Mouse (Mus musculus): ENCODE measurements around the gene Gfra4. TPM values are rescaled to one million over a fixed set of nuclear protein-coding genes. Genes with fewer than 3 reads are reported as not detected.

The Gfra4 gene
- polyA plus RNA-seq, 1 experiment from 2014 or later: 10.9 TPM

DNA sequence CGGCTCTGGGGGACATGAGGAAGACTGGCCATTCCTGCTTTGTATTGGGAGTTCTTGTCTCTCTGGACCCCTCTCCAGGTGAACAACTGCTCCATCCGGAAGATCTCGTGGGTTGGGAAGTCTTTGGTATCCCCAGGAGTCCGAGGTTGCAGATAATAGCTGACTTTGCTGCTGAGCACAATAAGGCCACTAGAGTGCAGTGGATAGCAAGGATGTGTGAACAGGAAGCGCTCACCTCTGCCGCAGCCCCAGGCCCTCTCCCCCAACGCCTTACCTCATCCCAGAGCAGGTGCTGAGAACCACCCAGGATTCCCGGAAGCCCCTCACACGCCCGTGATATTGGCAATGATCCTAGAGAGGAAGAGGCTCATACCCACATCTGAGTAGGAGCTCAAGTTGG, 13.3 kb upstream of the Gfra4 start:
- Histone ChIP-seq H3K4me3 (ENCODE audit: low read depth, low read length) (no peak overlapping the region), H3K9ac (ENCODE audit: low read length) (no peak overlapping the region), H3K4me1 (ENCODE audit: control insufficient read depth, insufficient read depth, low read length) (peaks cover 21% of the 10 kb centered on the region), H3K36me3 (ENCODE audit: control insufficient read depth, insufficient read depth, low read length) (no peaks in the 10 kb centered on the region), H3K27me3 (ENCODE audit: control insufficient read depth, insufficient read depth, low read length) (peaks cover 44% of the 10 kb centered on the region), H3K27ac (replicated peaks; ENCODE audit: low read depth, low read length) (no peak overlapping the region), H3K9me3 (ENCODE audit: control insufficient read depth, low read length) (no peaks in the 10 kb centered on the region), H3K4me2 (ENCODE audit: low read depth, severe bottlenecking) (no peak overlapping the region; the same call in 1 of the 2 replicates)
- under 1% methylated on average over 10 of the region's 10 CpGs for WGBS
- no peak for ATAC-seq (ENCODE audit: insufficient number of reproducible peaks, low FRiP score, low TSS enrichment, low read depth)
- DNase-seq (ENCODE audit: low spot score): peak; percentile 69

DNA sequence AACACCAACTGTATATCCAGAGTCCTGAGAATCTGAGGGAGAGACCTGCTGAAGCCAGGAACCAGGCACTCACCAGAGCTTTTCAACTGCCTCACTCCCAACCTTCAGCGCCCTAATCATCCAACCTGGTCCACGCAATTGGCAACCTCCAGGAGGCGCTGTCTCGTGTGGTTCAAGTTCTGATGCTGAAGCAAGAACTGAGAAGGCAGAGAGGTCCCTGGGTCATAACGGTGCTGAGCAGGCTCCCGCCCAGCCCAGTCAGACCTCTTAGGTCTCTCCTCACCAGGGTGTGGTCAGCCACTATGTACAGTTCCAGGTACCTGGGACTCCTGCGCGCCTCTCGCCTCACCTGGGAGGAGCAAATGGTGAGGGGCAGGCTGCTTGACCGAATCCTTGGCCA, 12.7 kb upstream of the Gfra4 start:
- Histone ChIP-seq H3K36me3 (ENCODE audit: control insufficient read depth, insufficient read depth, low read length) (no peaks in the 10 kb centered on the region), H3K4me3 (ENCODE audit: low read depth, low read length) (0 out of 2 replicates have a peak overlapping the region, but pooled peaks have one; percentile 8), H3K9ac (ENCODE audit: low read length) (no peak overlapping the region), H3K9me3 (ENCODE audit: control insufficient read depth, low read length) (no peaks in the 10 kb centered on the region), H3K4me2 (ENCODE audit: low read depth, severe bottlenecking) (peak overlapping the region; percentile 7; the same call in 1 of the 2 replicates), H3K4me1 (ENCODE audit: control insufficient read depth, insufficient read depth, low read length) (peaks cover 20% of the 10 kb centered on the region), H3K27ac (replicated peaks; ENCODE audit: low read depth, low read length) (no peak overlapping the region), H3K27me3 (ENCODE audit: control insufficient read depth, insufficient read depth, low read length) (peaks cover 44% of the 10 kb centered on the region)
- peak; percentile 88 for DNase-seq (ENCODE audit: low spot score)
- 7% methylated on average over 10 of the region's 10 CpGs for WGBS
- no peak for ATAC-seq (ENCODE audit: insufficient number of reproducible peaks, low FRiP score, low TSS enrichment, low read depth)

DNA sequence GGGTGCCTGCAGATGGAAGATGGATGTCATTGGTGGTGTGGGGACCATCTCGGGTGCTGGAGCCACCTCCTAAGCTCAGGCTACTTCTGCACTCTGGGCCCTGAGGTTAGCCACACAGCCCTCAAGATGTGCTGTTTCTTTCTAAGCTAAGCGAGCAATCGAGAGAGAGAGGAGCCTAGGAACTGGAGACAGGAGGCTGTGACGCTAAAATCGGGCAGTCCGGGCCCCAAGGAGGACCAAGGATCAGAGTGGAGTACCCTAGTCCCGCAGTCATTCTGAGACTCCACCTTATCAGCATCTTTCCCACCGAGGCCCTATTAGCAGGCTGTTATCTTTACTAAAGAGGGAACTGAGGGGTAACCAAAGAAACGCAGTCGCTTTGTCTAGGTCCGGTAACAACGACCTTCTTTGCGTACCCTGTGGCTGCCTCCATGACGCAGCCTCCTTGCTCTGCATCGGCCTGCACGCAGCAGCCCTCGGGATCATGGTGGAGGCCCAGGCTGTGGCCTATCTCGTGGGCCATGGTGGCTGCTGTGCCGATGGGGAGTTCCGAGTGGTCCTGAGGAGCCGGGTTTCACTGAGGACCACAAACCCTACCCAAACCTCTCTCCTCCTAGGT, 11.9 kb upstream of the Gfra4 start:
- Histone ChIP-seq H3K36me3 (ENCODE audit: control insufficient read depth, insufficient read depth, low read length) (no peaks in the 10 kb centered on the region), H3K4me3 (ENCODE audit: low read depth, low read length) (peak overlapping the region; percentile 33), H3K27ac (replicated peaks; ENCODE audit: low read depth, low read length) (no peak overlapping the region), H3K4me2 (ENCODE audit: low read depth, severe bottlenecking) (peak overlapping the region; percentile 46), H3K9me3 (ENCODE audit: control insufficient read depth, low read length) (no peaks in the 10 kb centered on the region), H3K27me3 (ENCODE audit: control insufficient read depth, insufficient read depth, low read length) (peaks cover 44% of the 10 kb centered on the region), H3K9ac (ENCODE audit: low read length) (peak overlapping the region; percentile 28; the same call in 1 of the 2 replicates), H3K4me1 (ENCODE audit: control insufficient read depth, insufficient read depth, low read length) (peaks cover 14% of the 10 kb centered on the region)
- DNase-seq (ENCODE audit: low spot score) (peak; percentile 45), ATAC-seq (ENCODE audit: insufficient number of reproducible peaks, low FRiP score, low TSS enrichment, low read depth) (no peak)
- WGBS: 3% methylated on average over 21 of the region's 21 CpGs

DNA sequence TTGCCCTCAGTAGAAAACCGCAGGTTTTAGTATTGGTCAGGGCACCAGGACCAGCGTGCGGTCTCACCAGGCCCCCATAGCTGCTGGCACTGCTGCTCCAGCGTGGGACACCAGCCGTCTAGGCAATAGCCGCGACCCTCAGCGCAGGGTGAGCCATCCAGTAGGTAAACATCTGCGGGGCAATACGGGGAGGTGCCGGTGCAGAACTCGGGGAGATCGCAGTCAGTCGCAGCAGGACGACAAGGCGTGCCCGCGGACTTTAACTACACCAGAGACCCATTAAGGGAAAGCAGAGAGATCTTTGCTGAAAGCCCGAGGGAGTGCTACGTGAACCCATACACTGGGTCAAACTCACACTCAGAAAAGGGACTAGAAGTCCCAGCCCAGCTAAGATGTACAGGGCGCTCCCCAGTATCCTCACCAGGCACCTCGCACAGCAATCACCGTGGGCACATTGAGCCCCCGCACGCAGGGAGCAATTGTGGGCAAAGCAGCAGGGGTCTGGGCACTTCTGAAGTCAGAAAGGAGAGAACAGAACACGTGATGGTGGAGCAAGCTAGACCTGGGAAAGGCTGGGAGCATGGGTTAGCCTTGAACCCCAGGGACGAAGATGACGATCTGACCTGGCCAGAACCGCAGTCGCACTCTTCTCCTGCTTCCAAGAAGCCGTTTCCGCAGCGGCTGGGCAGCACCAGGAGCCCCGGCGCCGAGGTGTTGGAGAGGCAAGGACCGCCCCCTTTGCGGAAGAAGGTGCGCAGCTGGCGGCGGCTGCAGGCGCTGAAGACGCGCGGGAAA, 11.2 kb upstream of the Gfra4 start:
- no peak overlapping the region for H3K27ac ChIP-seq (replicated peaks; ENCODE audit: low read depth, low read length)
- DNase-seq (ENCODE audit: low spot score) (peak; percentile 69), ATAC-seq (ENCODE audit: insufficient number of reproducible peaks, low FRiP score, low TSS enrichment, low read depth) (no peak)
- H3K9ac ChIP-seq (ENCODE audit: low read length): peak overlapping the region; percentile 28; the same call in 1 of the 2 replicates
- H3K9me3 ChIP-seq (ENCODE audit: control insufficient read depth, low read length): no peaks in the 10 kb centered on the region
- peaks cover 14% of the 10 kb centered on the region for H3K4me1 ChIP-seq (ENCODE audit: control insufficient read depth, insufficient read depth, low read length)
- peak overlapping the region; percentile 46 for H3K4me2 ChIP-seq (ENCODE audit: low read depth, severe bottlenecking)
- WGBS: under 1% methylated on average over 45 of the region's 45 CpGs
- peak overlapping the region; percentile 33 for H3K4me3 ChIP-seq (ENCODE audit: low read depth, low read length)
- peaks cover 44% of the 10 kb centered on the region for H3K27me3 ChIP-seq (ENCODE audit: control insufficient read depth, insufficient read depth, low read length)
- no peaks in the 10 kb centered on the region for H3K36me3 ChIP-seq (ENCODE audit: control insufficient read depth, insufficient read depth, low read length)

DNA sequence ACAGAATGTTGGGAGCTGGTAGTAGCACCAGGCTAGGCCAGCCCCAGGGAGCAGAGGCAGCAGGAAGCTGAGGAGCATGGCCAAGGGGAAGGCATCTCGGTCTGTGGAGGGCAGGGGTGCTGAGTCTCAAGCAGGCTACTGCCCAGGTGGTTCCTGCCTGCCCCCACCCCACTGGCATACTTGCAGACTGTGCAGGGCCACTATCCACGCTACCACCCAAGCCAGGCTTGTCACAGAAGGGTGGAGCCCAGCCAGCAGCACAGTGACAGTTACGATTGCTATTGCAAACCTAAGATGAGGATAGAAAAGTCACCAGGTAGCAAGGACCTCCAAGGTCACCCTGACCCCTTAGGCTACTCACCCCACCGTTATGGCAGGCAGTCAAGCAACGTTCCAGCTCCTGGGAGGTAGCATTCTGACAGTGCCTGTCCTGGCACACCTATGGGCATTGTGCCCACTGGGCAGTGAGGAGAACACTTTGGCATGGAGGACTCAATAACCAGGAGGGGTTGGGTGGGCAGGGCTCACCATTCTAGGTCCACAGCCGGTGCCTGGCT, 10.1 kb upstream of the Gfra4 start:
- 68% methylated on average over 6 of the region's 6 CpGs for WGBS
- H3K4me2 ChIP-seq (ENCODE audit: low read depth, severe bottlenecking): no peak overlapping the region
- no peaks in the 10 kb centered on the region for H3K9me3 ChIP-seq (ENCODE audit: control insufficient read depth, low read length)
- no peaks in the 10 kb centered on the region for H3K36me3 ChIP-seq (ENCODE audit: control insufficient read depth, insufficient read depth, low read length)
- H3K27ac ChIP-seq (replicated peaks; ENCODE audit: low read depth, low read length): no peak overlapping the region
- DNase-seq (ENCODE audit: low spot score) (no peak), ATAC-seq (ENCODE audit: insufficient number of reproducible peaks, low FRiP score, low TSS enrichment, low read depth) (no peak)
- peaks cover 14% of the 10 kb centered on the region for H3K4me1 ChIP-seq (ENCODE audit: control insufficient read depth, insufficient read depth, low read length)
- H3K27me3 ChIP-seq (ENCODE audit: control insufficient read depth, insufficient read depth, low read length): peaks cover 44% of the 10 kb centered on the region
- no peak overlapping the region for H3K9ac ChIP-seq (ENCODE audit: low read length)
- H3K4me3 ChIP-seq (ENCODE audit: low read depth, low read length): no peak overlapping the region

DNA sequence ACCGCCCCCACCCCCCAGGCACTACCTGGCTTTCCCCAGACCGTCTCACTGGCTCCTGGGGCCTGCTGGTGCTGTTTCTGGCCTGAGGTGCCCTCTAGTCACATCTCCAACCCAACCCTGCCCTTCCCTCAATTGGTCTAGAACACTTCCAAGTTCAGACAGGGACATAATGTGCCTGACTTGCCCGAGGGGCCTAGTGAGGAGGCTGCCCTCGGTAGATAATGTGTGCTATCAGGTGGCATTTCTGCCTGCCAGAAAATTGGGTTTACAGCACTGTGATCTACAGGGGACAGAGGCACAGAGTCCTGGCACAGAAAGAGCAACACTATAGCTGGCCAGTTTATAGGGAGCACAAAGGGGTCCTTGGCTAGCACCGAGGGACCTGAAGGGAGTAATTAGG, 9.2 kb upstream of the Gfra4 start:
- 71% methylated on average over 5 of the region's 5 CpGs for WGBS
- H3K27me3 ChIP-seq (ENCODE audit: control insufficient read depth, insufficient read depth, low read length): peaks cover 44% of the 10 kb centered on the region
- no peak overlapping the region for H3K9ac ChIP-seq (ENCODE audit: low read length)
- H3K9me3 ChIP-seq (ENCODE audit: control insufficient read depth, low read length): no peaks in the 10 kb centered on the region
- no peak for ATAC-seq (ENCODE audit: insufficient number of reproducible peaks, low FRiP score, low TSS enrichment, low read depth)
- peaks cover 14% of the 10 kb centered on the region for H3K4me1 ChIP-seq (ENCODE audit: control insufficient read depth, insufficient read depth, low read length)
- DNase-seq (ENCODE audit: low spot score): no peak
- no peak overlapping the region for H3K4me2 ChIP-seq (ENCODE audit: low read depth, severe bottlenecking)
- H3K27ac ChIP-seq (replicated peaks; ENCODE audit: low read depth, low read length): no peak overlapping the region
- no peak overlapping the region for H3K4me3 ChIP-seq (ENCODE audit: low read depth, low read length)
- no peaks in the 10 kb centered on the region for H3K36me3 ChIP-seq (ENCODE audit: control insufficient read depth, insufficient read depth, low read length)

DNA sequence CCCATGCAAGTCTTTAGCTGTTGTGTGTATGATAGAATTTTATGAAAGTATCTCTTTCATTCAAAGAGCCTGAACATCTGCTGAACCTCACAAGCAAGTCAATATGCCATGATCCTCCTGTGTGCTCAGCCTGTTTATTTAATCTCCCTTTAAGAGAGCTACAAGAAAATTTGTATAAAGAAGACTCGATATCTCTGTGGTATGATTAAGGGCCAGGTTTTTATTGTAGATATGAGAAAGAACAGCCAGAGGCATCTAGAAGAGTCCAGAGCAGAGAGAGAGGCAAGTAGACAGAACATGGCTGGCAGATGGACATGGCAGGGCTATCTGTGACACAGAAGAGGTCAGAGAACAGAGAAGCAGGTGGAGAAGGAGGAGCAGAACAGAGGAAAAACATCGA, 3.1 kb upstream of the Gfra4 start:
- no peak overlapping the region for H3K4me3 ChIP-seq (ENCODE audit: low read depth, low read length)
- 0 out of 2 replicates have a peak, but pooled peaks cover 5% of the 10 kb centered on the region for H3K4me1 ChIP-seq (ENCODE audit: control insufficient read depth, insufficient read depth, low read length)
- H3K4me2 ChIP-seq (ENCODE audit: low read depth, severe bottlenecking): no peak overlapping the region
- no peak for DNase-seq (ENCODE audit: low spot score)
- ATAC-seq (ENCODE audit: insufficient number of reproducible peaks, low FRiP score, low TSS enrichment, low read depth): no peak
- H3K27ac ChIP-seq (replicated peaks; ENCODE audit: low read depth, low read length): no peak overlapping the region
- H3K9me3 ChIP-seq (ENCODE audit: control insufficient read depth, low read length): no peaks in the 10 kb centered on the region
- H3K9ac ChIP-seq (ENCODE audit: low read length): no peak overlapping the region
- peaks cover 16% of the 10 kb centered on the region for H3K27me3 ChIP-seq (ENCODE audit: control insufficient read depth, insufficient read depth, low read length)
- no peaks in the 10 kb centered on the region for H3K36me3 ChIP-seq (ENCODE audit: control insufficient read depth, insufficient read depth, low read length)
- WGBS: 86% methylated on average over 2 of the region's 2 CpGs

DNA sequence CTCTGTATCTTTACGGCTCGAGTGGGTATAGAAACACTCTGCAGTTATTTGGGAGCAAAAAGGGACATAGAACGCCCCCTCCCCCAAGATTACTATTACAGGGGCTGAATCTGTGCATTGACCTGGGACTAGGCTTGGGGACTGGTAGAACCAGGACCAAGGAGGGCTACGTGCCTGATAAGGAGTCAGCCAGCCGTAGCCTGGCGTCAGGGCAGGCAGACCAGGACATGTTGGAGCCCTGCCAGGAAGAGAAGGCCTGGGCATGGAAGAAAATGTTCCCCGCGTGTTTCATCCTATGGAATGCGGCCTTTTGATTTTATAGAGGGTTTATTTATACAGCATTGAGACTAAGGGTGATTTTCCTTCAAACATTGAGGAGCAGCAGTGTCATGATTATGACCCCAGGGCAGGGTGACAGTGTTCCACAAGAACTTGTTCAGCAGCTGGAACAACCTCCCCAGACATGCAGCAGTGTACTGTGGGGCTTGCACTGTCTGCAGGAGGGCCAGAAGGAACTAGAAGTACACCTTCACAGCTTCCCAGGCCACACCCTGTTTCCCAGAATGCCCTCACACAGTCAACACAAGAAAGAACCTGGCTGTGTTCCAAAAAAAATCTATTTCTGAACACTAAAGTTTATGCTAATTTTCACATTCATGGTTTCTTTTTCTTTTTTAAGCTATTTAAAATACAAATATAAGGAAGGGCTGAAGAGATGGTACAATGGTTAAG, 2.3 kb upstream of the Gfra4 start:
- 81% methylated on average over 9 of the region's 9 CpGs for WGBS
- no peak overlapping the region for H3K9ac ChIP-seq (ENCODE audit: low read length)
- H3K36me3 ChIP-seq (ENCODE audit: control insufficient read depth, insufficient read depth, low read length): no peaks in the 10 kb centered on the region
- no peak for ATAC-seq (ENCODE audit: insufficient number of reproducible peaks, low FRiP score, low TSS enrichment, low read depth)
- H3K9me3 ChIP-seq (ENCODE audit: control insufficient read depth, low read length): no peaks in the 10 kb centered on the region
- H3K4me2 ChIP-seq (ENCODE audit: low read depth, severe bottlenecking): no peak overlapping the region
- H3K4me1 ChIP-seq (ENCODE audit: control insufficient read depth, insufficient read depth, low read length): 0 out of 2 replicates have a peak, but pooled peaks cover 8% of the 10 kb centered on the region
- no peak overlapping the region for H3K4me3 ChIP-seq (ENCODE audit: low read depth, low read length)
- peak; percentile 16 for DNase-seq (ENCODE audit: low spot score)
- H3K27ac ChIP-seq (replicated peaks; ENCODE audit: low read depth, low read length): no peak overlapping the region
- H3K27me3 ChIP-seq (ENCODE audit: control insufficient read depth, insufficient read depth, low read length): peaks cover 25% of the 10 kb centered on the region
